13 mouse cellular contexts compared by ENCODE assay signal in the genomic region with DNA sequence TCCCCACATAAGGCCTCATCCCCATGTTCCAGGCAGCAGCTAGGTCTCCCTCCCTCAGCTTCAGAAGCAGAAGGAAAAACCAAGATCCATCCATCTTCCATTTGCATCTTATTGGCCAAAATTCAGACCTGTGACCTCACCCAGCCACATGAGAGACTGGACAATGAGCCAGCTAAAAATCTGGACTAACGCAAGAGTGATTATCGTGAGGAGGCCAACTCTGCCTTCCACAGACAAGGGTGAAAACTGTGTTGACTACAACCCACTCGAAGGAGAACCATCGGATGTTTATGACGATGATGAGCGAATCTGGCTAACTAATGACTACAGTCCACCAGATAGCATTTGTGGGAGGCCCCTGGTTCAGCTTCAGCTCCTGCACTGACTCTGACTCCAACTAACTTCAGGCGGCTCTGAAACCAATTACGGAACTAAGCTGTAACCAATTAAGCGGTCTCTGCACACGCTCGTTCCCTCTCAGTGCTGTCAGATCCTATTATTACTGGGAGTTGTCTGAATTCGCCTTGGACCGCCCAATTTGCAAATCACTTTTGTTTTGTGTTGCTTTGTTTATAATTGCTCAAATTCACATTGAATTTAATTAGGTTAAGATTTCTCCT. TPM values are rescaled to one million over a fixed set of nuclear protein-coding genes. Genes with fewer than 3 reads are reported as not detected.
DNase-seq lines count a peak whose midpoint lies in the region; ATAC-seq and TF ChIP-seq lines count a peak whose summit lies in the region.
"Had no signal": no experiment of that assay in that cellular context is flagged by ENCODE, and none has a peak within 500 bp of the region (broad histone marks: within the 10 kb centered on the region; RNA-seq: fewer than 3 reads in every experiment).

No protein-coding gene starts in this region.

- no peaks in the 10 kb centered on the region for H3K27me3 ChIP-seq in kidney, embryonic 14.5 days (ENCODE audit: control insufficient read depth, insufficient read depth, low read length)
- peaks cover 6% of the 10 kb centered on the region; the same call in 1 of the 2 replicates for H3K27me3 ChIP-seq in forebrain, embryonic 12.5 days
- H3K27me3 ChIP-seq in limb, embryonic 11.5 days (ENCODE audit: control insufficient read depth, insufficient read depth, low read length): no peaks in the 10 kb centered on the region
- no peaks in the 10 kb centered on the region for H3K27me3 ChIP-seq in liver, postnatal 0 days (ENCODE audit: insufficient read depth, low read length)
- no peaks in the 10 kb centered on the region for H3K27me3 ChIP-seq in neural tube, embryonic 15.5 days (replicated peaks)

- H3K9ac ChIP-seq in kidney, embryonic 14.5 days (ENCODE audit: low read depth, low read length): no peak overlapping the region
- H3K9ac ChIP-seq in forebrain, embryonic 12.5 days: no peak overlapping the region
- no peak overlapping the region for H3K9ac ChIP-seq in limb, embryonic 11.5 days (ENCODE audit: low read length)
- no peak overlapping the region for H3K9ac ChIP-seq in liver, postnatal 0 days (replicated peaks)
- no peak overlapping the region for H3K9ac ChIP-seq in neural tube, embryonic 15.5 days (replicated peaks)

- H3K4me3 ChIP-seq in kidney, embryonic 14.5 days (ENCODE audit: low read length): no peak overlapping the region
- H3K4me3 ChIP-seq in forebrain, embryonic 12.5 days (replicated peaks): no peak overlapping the region
- H3K4me3 ChIP-seq in limb, embryonic 11.5 days (ENCODE audit: low read depth, low read length): no peak overlapping the region
- no peak overlapping the region for H3K4me3 ChIP-seq in liver, postnatal 0 days (ENCODE audit: low read depth, low read length)
- H3K4me3 ChIP-seq in neural tube, embryonic 15.5 days (replicated peaks): no peak overlapping the region

- TF ChIP-seq EP300 in liver, postnatal 0 days (IDR thresholded peaks at IDR 0.05; ENCODE audit: low read depth): no peak

- TF ChIP-seq POLR2A in brain, embryonic 14.5 days (IDR thresholded peaks at IDR 0.05; ENCODE audit: borderline replicate concordance, extremely low read depth, insufficient read depth, insufficient read length, poor library complexity, severe bottlenecking): no peak

- intact Hi-C loops in left cerebral cortex, postnatal 4 days (cut with DNase I): no loop called here

- ATAC-seq in kidney, embryonic 14.5 days (ENCODE audit: low FRiP score, low TSS enrichment): no peak
- ATAC-seq in forebrain, embryonic 12.5 days (ENCODE audit: low FRiP score): no peak
- no peak for ATAC-seq in limb, embryonic 11.5 days (ENCODE audit: insufficient number of reproducible peaks, low FRiP score, low TSS enrichment, low read depth)
- no peak for ATAC-seq in liver, postnatal 0 days
- ATAC-seq in neural tube, embryonic 15.5 days (ENCODE audit: low FRiP score): no peak

- no peaks in the 10 kb centered on the region for H3K9me3 ChIP-seq in kidney, embryonic 14.5 days (ENCODE audit: control insufficient read depth, low read length)
- no peaks in the 10 kb centered on the region for H3K9me3 ChIP-seq in forebrain, embryonic 12.5 days
- H3K9me3 ChIP-seq in limb, embryonic 11.5 days (ENCODE audit: control insufficient read depth, low read length): no peaks in the 10 kb centered on the region
- no peaks in the 10 kb centered on the region for H3K9me3 ChIP-seq in liver, postnatal 0 days (ENCODE audit: low read length)
- H3K9me3 ChIP-seq in neural tube, embryonic 15.5 days (replicated peaks): no peaks in the 10 kb centered on the region

- H3K4me1 ChIP-seq in kidney, embryonic 14.5 days (ENCODE audit: control insufficient read depth, insufficient read depth, low read length): peaks cover 40% of the 10 kb centered on the region
- peaks cover 47% of the 10 kb centered on the region for H3K4me1 ChIP-seq in forebrain, embryonic 12.5 days
- peaks cover 40% of the 10 kb centered on the region for H3K4me1 ChIP-seq in limb, embryonic 11.5 days (ENCODE audit: control insufficient read depth, insufficient read depth, low read length)
- H3K4me1 ChIP-seq in liver, postnatal 0 days (ENCODE audit: insufficient read depth): no peaks in the 10 kb centered on the region
- H3K4me1 ChIP-seq in neural tube, embryonic 15.5 days: peaks cover 30% of the 10 kb centered on the region

- no peak for DNase-seq in kidney, postnatal 36 days
- peak; percentile 86 for DNase-seq in brain, embryonic 14.5 days (ENCODE audit: low read depth)
- peak; percentile 75 for DNase-seq in limb, embryonic 11.5 days (ENCODE audit: low spot score)
- no peak for DNase-seq in liver, postnatal 0 days
- DNase-seq in left cerebral cortex, postnatal 4 days: no peak
- DNase-seq: cerebellum, postnatal 14 days; gastrocnemius, postnatal 14 days; liver; thymus, adult 2 months had no signal

- 74% methylated on average over 13 of the region's 13 CpGs for WGBS in kidney, embryonic 14.5 days
- 46% methylated on average over 13 of the region's 13 CpGs for WGBS in forebrain, embryonic 12.5 days
- 17% methylated on average over 13 of the region's 13 CpGs for WGBS in limb, embryonic 11.5 days
- WGBS in liver, postnatal 0 days (ENCODE audit: insufficient replicate concordance): 84% methylated on average over 13 of the region's 13 CpGs
- 69% methylated on average over 13 of the region's 13 CpGs for whole genome bisulfite sequencing in neural tube, embryonic 15.5 days

- peak overlapping the region; percentile 95 for H3K27ac ChIP-seq in kidney, embryonic 14.5 days (ENCODE audit: low read depth, low read length)
- H3K27ac ChIP-seq in forebrain, embryonic 12.5 days: peak overlapping the region; percentile 97
- peak overlapping the region; percentile 100 for H3K27ac ChIP-seq in limb, embryonic 11.5 days (replicated peaks; ENCODE audit: low read depth, low read length)
- no peak overlapping the region for H3K27ac ChIP-seq in liver, postnatal 0 days (ENCODE audit: low read depth)
- no peak overlapping the region for H3K27ac ChIP-seq in neural tube, embryonic 15.5 days (replicated peaks)

- H3K36me3 ChIP-seq in kidney, embryonic 14.5 days (ENCODE audit: control insufficient read depth, insufficient read depth, low read length): peaks cover 9% of the 10 kb centered on the region
- H3K36me3 ChIP-seq in forebrain, embryonic 12.5 days (replicated peaks): peaks cover 12% of the 10 kb centered on the region
- peaks cover 6% of the 10 kb centered on the region for H3K36me3 ChIP-seq in limb, embryonic 11.5 days (ENCODE audit: control insufficient read depth, insufficient read depth, low read length)
- H3K36me3 ChIP-seq in liver, postnatal 0 days (replicated peaks; ENCODE audit: insufficient read depth, low read length): no peaks in the 10 kb centered on the region
- peaks cover 9% of the 10 kb centered on the region for H3K36me3 ChIP-seq in neural tube, embryonic 15.5 days

- TF ChIP-seq CTCF in brain, embryonic 14.5 days (IDR thresholded peaks at IDR 0.05; ENCODE audit: borderline replicate concordance, extremely low read depth, insufficient read depth, insufficient read length): no peak
- TF ChIP-seq CTCF in liver, postnatal 0 days (IDR thresholded peaks at IDR 0.05; ENCODE audit: low read depth): no peak

- H3K4me2 ChIP-seq in kidney, embryonic 14.5 days (replicated peaks; ENCODE audit: low read depth, low read length): no peak overlapping the region
- no peak overlapping the region for H3K4me2 ChIP-seq in forebrain, embryonic 12.5 days
- H3K4me2 ChIP-seq in limb, embryonic 11.5 days (ENCODE audit: low read depth, severe bottlenecking): 0 out of 2 replicates have a peak overlapping the region, but pooled peaks have one; percentile 8
- H3K4me2 ChIP-seq in liver, postnatal 0 days (ENCODE audit: low read depth, low read length): no peak overlapping the region
- H3K4me2 ChIP-seq in neural tube, embryonic 15.5 days: no peak overlapping the region

RNA-seq across cellular contexts. Expression of gene Mfap4, which starts 1.9 kb away (rescaled TPM):
- polyA plus RNA-seq in kidney, embryonic 14.5 days (2014; fragmentation: Nextera tagmentation; extraction: Ambion mirVana): 115 and 163 TPM in 2 replicates
- polyA plus RNA-seq in brain, embryonic 14.5 days (2012; rRNA removed): 89.5 and 119 TPM in 2 replicates
- 66.9 and 69.4 TPM in 2 replicates for polyA plus RNA-seq in forebrain, embryonic 12.5 days (2016; fragmentation: Nextera tagmentation; extraction: Ambion mirVana)
- polyA plus RNA-seq in limb, embryonic 11.5 days (2014; fragmentation: Nextera tagmentation; extraction: Ambion mirVana): 244 and 251 TPM in 2 replicates
- polyA plus RNA-seq in liver, postnatal 0 days (2015; fragmentation: Nextera tagmentation; extraction: Ambion mirVana): 4.9 TPM in 2 replicates
- total RNA-seq in left cerebral cortex, postnatal 4 days (2021): 10 to 100 TPM; 10.2 to 12.2 TPM
- 48.3 and 73.6 TPM in 2 replicates for polyA plus RNA-seq in neural tube, embryonic 15.5 days (2015; fragmentation: Nextera tagmentation; extraction: Ambion mirVana)
- total RNA-seq: CH12.LX had no signal

RNA-seq across cellular contexts. Expression of gene Mapk7, which starts 10.9 kb away (rescaled TPM):
- polyA plus RNA-seq in kidney, embryonic 14.5 days (2014; fragmentation: Nextera tagmentation; extraction: Ambion mirVana): 34.2 and 53.4 TPM in 2 replicates
- polyA plus RNA-seq in brain, embryonic 14.5 days (2012; rRNA removed): 108 and 140 TPM in 2 replicates
- polyA plus RNA-seq in forebrain, embryonic 12.5 days (2016; fragmentation: Nextera tagmentation; extraction: Ambion mirVana): 93.4 and 95.7 TPM in 2 replicates
- 58.6 and 63.6 TPM in 2 replicates for polyA plus RNA-seq in limb, embryonic 11.5 days (2014; fragmentation: Nextera tagmentation; extraction: Ambion mirVana)
- 4.8 and 5.6 TPM in 2 replicates for polyA plus RNA-seq in liver, postnatal 0 days (2015; fragmentation: Nextera tagmentation; extraction: Ambion mirVana)
- 10 to 100 TPM; 65.1 to 69.8 TPM for total RNA-seq in left cerebral cortex, postnatal 4 days (2021)
- 65.9 and 67.7 TPM in 2 replicates for polyA plus RNA-seq in neural tube, embryonic 15.5 days (2015; fragmentation: Nextera tagmentation; extraction: Ambion mirVana)

RNA-seq across cellular contexts. Expression of gene B9d1, which starts 21.6 kb away (rescaled TPM):
- 49.2 and 56.4 TPM in 2 replicates for polyA plus RNA-seq in kidney, embryonic 14.5 days (2014; fragmentation: Nextera tagmentation; extraction: Ambion mirVana)
- 42.6 and 60.3 TPM in 2 replicates for polyA plus RNA-seq in brain, embryonic 14.5 days (2012; rRNA removed)
- polyA plus RNA-seq in forebrain, embryonic 12.5 days (2016; fragmentation: Nextera tagmentation; extraction: Ambion mirVana): 34.6 and 35.6 TPM in 2 replicates
- 40.9 and 42.7 TPM in 2 replicates for polyA plus RNA-seq in limb, embryonic 11.5 days (2014; fragmentation: Nextera tagmentation; extraction: Ambion mirVana)
- polyA plus RNA-seq in liver, postnatal 0 days (2015; fragmentation: Nextera tagmentation; extraction: Ambion mirVana): 1.4 and 1.6 TPM in 2 replicates
- 10 to 100 TPM; 33.2 to 34.7 TPM for total RNA-seq in left cerebral cortex, postnatal 4 days (2021)
- polyA plus RNA-seq in neural tube, embryonic 15.5 days (2015; fragmentation: Nextera tagmentation; extraction: Ambion mirVana): 28.6 and 31.2 TPM in 2 replicates

RNA-seq across cellular contexts. Expression of gene Rnf112, which starts 29.4 kb away (rescaled TPM):
- polyA plus RNA-seq in kidney, embryonic 14.5 days (2014; fragmentation: Nextera tagmentation; extraction: Ambion mirVana): 0.08 and 0.26 TPM in 2 replicates
- 62.5 and 88.6 TPM in 2 replicates for polyA plus RNA-seq in brain, embryonic 14.5 days (2012; rRNA removed)
- 7.2 and 7.7 TPM in 2 replicates for polyA plus RNA-seq in forebrain, embryonic 12.5 days (2016; fragmentation: Nextera tagmentation; extraction: Ambion mirVana)
- 0.13 TPM in 1 of 2 replicates, not detected in the other for polyA plus RNA-seq in limb, embryonic 11.5 days (2014; fragmentation: Nextera tagmentation; extraction: Ambion mirVana)
- polyA plus RNA-seq in liver, postnatal 0 days (2015; fragmentation: Nextera tagmentation; extraction: Ambion mirVana): 0.04 and 0.06 TPM in 2 replicates
- total RNA-seq in left cerebral cortex, postnatal 4 days (2021): 100 to 1,000 TPM in 1 of 2 experiments, 10 to 100 TPM in 1; 89.8 to 101 TPM
- polyA plus RNA-seq in neural tube, embryonic 15.5 days (2015; fragmentation: Nextera tagmentation; extraction: Ambion mirVana): 24.1 and 32.9 TPM in 2 replicates
- total RNA-seq: CH12.LX had no signal

Comparison
In these comparisons a context has a peak if more than half of its experiments do, and no peak if none do; other contexts are left out.
1. H3K27ac ChIP-seq: peak in kidney, embryonic 14.5 days (single experiment), forebrain, embryonic 12.5 days (single experiment) and limb, embryonic 11.5 days (single experiment); none in liver, postnatal 0 days (single experiment) and neural tube, embryonic 15.5 days (single experiment).
2. DNase-seq: peak in brain, embryonic 14.5 days (single experiment) and limb, embryonic 11.5 days (single experiment); none in kidney, postnatal 36 days (0 of 2), liver, postnatal 0 days (single experiment) and left cerebral cortex, postnatal 4 days (single experiment).
3. RNA of gene B9d1, which starts 21.6 kb away (polyA plus RNA-seq): 49.2 to 56.4 TPM in kidney, embryonic 14.5 days, 42.6 to 60.3 TPM in brain, embryonic 14.5 days, 40.9 to 42.7 TPM in limb, embryonic 11.5 days, 34.6 to 35.6 TPM in forebrain, embryonic 12.5 days and 28.6 to 31.2 TPM in neural tube, embryonic 15.5 days; 1.4 to 1.6 TPM in liver, postnatal 0 days; every median in the first group is over 10 times any median in the second.